Mouse (Mus musculus): ENCODE data around the gene Cbx1. TPM values are rescaled to one million over a fixed set of nuclear protein-coding genes. Genes with fewer than 3 reads are reported as not detected.

The Cbx1 gene
- total and polyA plus RNA-seq, 3 experiments = 58.2 to 72.8 (median 65.7) TPM

GRCm38 (mm10) chr11:96816494-96816893 is 27.6 kb downstream of the Cbx1 start:
- DNase-seq = no peak

- no peak for DNase-seq
Observed at GRCm38 (mm10) chr11:96816979-96817378, 28.1 kb downstream of the Cbx1 start.

- no peak for DNase-seq
Observed at GRCm38 (mm10) chr11:96818128-96818710, 29.3 kb downstream of the Cbx1 start.

GRCm38 (mm10) chr11:96821956-96822355 is 33.0 kb downstream of the Cbx1 start:
- no peak for DNase-seq

GRCm38 (mm10) chr11:96822675-96823470 is 33.9 kb downstream of the Cbx1 start:
- DNase-seq = peak; percentile 85

GRCm38 (mm10) chr11:96823471-96823837 is 34.5 kb downstream of the Cbx1 start:
- peak; percentile 53 for DNase-seq

- peak; percentile 95 for DNase-seq
Observed at GRCm38 (mm10) chr11:96823880-96824782, 35.2 kb downstream of the Cbx1 start.

GRCm38 (mm10) chr11:96824783-96825495 is 36.0 kb downstream of the Cbx1 start:
- DNase-seq = peak; percentile 79

GRCm38 (mm10) chr11:96826481-96826880 is 37.6 kb downstream of the Cbx1 start:
- peak; percentile 54 for DNase-seq

GRCm38 (mm10) chr11:96827062-96827581 is 38.2 kb downstream of the Cbx1 start:
- DNase-seq = peak; percentile 46

GRCm38 (mm10) chr11:96827917-96828316 is 39.0 kb downstream of the Cbx1 start:
- peak; percentile 58 for DNase-seq

- no peak for DNase-seq
Observed at GRCm38 (mm10) chr11:96828881-96829280, 40.0 kb downstream of the Cbx1 start.

GRCm38 (mm10) chr11:96829403-96829812 is 40.5 kb downstream of the Cbx1 start:
- peak; percentile 96 for DNase-seq

- DNase-seq = peak; percentile 99
Observed at GRCm38 (mm10) chr11:96829813-96830538, 41.0 kb downstream of the Cbx1 start, which contains the start of gene Nfe2l1. Nfe2l1 (minus strand) TSS chr11:96829968.

GRCm38 (mm10) chr11:96830539-96831216 is 41.8 kb downstream of the Cbx1 start:
- peak; percentile 32 for DNase-seq

GRCm38 (mm10) chr11:96831516-96831915 is 42.6 kb downstream of the Cbx1 start:
- peak; percentile 58 for DNase-seq

GRCm38 (mm10) chr11:96832541-96832940 is 43.6 kb downstream of the Cbx1 start:
- no peak for DNase-seq

GRCm38 (mm10) chr11:96832973-96833372 is 44.0 kb downstream of the Cbx1 start:
- DNase-seq = no peak

GRCm38 (mm10) chr11:96834127-96834526 is 45.2 kb downstream of the Cbx1 start:
- no peak for DNase-seq

- DNase-seq = peak; percentile 74
Observed at GRCm38 (mm10) chr11:96837298-96837697, 48.4 kb downstream of the Cbx1 start.

Measured in adrenal gland, adult 2 months (tissue).